Mouse (Mus musculus) hindbrain, postnatal 0 days (tissue): Measurements from ENCODE around the gene Serpina11. TPM values are rescaled to one million over a fixed set of nuclear protein-coding genes. Genes with fewer than 3 reads are reported as not detected.
"Not testable (repeated sequence)": the region's sequence is repeated elsewhere in the genome, so short reads cannot be mapped to it uniquely, and the experiment has no call there.

Source experiments
- ATAC-seq: fragments of 200-750 bp; cut with Nextera tagmentation; 2 replicates; pipeline ENCODE4 v1.8.0; 2017; ENCODE audit warnings: mild to moderate bottlenecking, moderate TSS enrichment, moderate library complexity
- DNase-seq: peaks from one replicate; pipeline ENCODE4 v3.0.0-alpha.2; 2015; ENCODE audit warnings: low spot score
- H3K27ac ChIP-seq: fragments of 300-500 bp; sonication (generic); 2 replicates; pipeline ENCODE4 v1.5.1; 2014; ENCODE audit warnings: mild to moderate bottlenecking
- H3K27me3 ChIP-seq: fragments of 300-500 bp; sonication (generic); 2 replicates; pipeline ENCODE4 v1.6.1; 2014; ENCODE audit warnings: low read length, mixed read lengths; ENCODE audit not compliant: insufficient read depth
- H3K36me3 ChIP-seq: fragments of 300-500 bp; sonication (generic); 2 replicates; pipeline ENCODE4 v1.6.1; 2014; ENCODE audit warnings: low read length, mixed read lengths; ENCODE audit not compliant: insufficient read depth
- H3K4me1 ChIP-seq: fragments of 300-500 bp; sonication (generic); 2 replicates; pipeline ENCODE4 v1.6.1; 2014; ENCODE audit warnings: antibody characterized with exemption, low read length, mixed read lengths; ENCODE audit not compliant: insufficient read depth
- H3K4me2 ChIP-seq: fragments of 300-500 bp; sonication (generic); 2 replicates; pipeline ENCODE4 v1.6.1; 2014; ENCODE audit warnings: low read depth, mild to moderate bottlenecking, low read length, moderate library complexity, mixed read lengths
- H3K4me3 ChIP-seq: fragments of 300-500 bp; sonication (generic); 2 replicates; pipeline ENCODE4 v1.5.1; 2014; ENCODE audit warnings: low read length
- H3K9ac ChIP-seq: fragments of 300-500 bp; sonication (generic); replicated peaks from 2 replicates; pipeline ENCODE4 v1.6.1; 2014; ENCODE audit warnings: mild to moderate bottlenecking, low read length, moderate library complexity, mixed read lengths
- H3K9me3 ChIP-seq: fragments of 300-500 bp; sonication (generic); 2 replicates; pipeline ENCODE4 v1.6.1; 2016; ENCODE audit warnings: low read length, mixed read lengths
- CTCF ChIP-seq: IDR thresholded peaks from 2 replicates; pipeline ENCODE4 v1.5.1; 2016; ENCODE audit warnings: antibody characterized with exemption, control low read depth, low read depth
- WGBS: fragments of 180-500 bp; shearing (Covaris S2); extraction: QIAGEN DNeasy Blood & Tissue Kit; methylation state at CpG from one replicate; pipeline ENCODE4 v1.1.7; 2014; 5-methylcytosine and 5-hydroxymethylcytosine counted together
- polyA plus RNA-seq: library from polyadenylated mRNA; unstranded; fragments of >200 nt; fragmentation: Nextera tagmentation; extraction: Ambion mirVana; gene quantifications from 2 replicates; pipeline ENCODE4 v1.2.1, GENCODE M21; 2015
- total RNA-seq: library from RNA; depleted of rRNA; stranded (reverse); fragments of >200 nt; gene quantifications from 2 replicates; pipeline ENCODE4 v1.2.3, GENCODE M21; 2014; rRNA removed

Serpina11 gene
- total and polyA plus RNA-seq, 2 experiments from 2014 or later: 0.13 TPM; not detected in 1

- no peak for TF ChIP-seq CTCF
- H3K4me1 ChIP-seq: no peaks in the 10 kb centered on the region
- no peaks in the 10 kb centered on the region for H3K27me3 ChIP-seq
- 100% methylated on average over 1 of the region's 1 CpGs for WGBS
- DNase-seq (no peak), ATAC-seq (no peak)
- no peak overlapping the region for H3K27ac ChIP-seq
- H3K36me3 ChIP-seq: no peaks in the 10 kb centered on the region
- H3K4me2 ChIP-seq: no peak overlapping the region
- H3K9ac ChIP-seq: no peak overlapping the region
- H3K4me3 ChIP-seq: no peak overlapping the region
- H3K9me3 ChIP-seq: no peaks in the 10 kb centered on the region
Measured at GRCm38 (mm10) chr12:103961716-103962115, 28.0 kb downstream of the Serpina11 start.

DNA sequence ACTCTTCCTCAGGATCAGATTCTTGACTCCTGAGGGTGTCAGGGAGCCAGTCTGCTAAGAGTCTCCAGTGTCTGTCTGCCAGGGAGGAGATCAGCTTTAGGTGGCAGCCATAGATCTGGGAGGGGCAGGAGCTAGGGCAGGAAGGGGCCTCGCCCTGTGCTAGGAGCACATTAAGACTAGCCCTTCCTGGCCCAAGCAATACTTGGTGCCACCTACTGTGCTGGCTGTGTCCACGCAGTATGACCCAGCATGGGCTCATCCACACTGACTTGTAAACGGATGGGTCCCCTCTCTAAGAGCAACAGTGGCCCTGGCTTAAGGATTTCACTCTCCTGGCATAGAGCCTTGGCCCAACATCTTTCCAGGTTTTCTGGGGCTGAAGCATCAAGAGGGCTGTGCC is 31.0 kb downstream of the Serpina11 start, which contains the start of gene Serpina1e:
Gene Serpina1e (minus strand): TSS at position 178 of the 400 bp plus-strand sequence.
- no peaks in the 10 kb centered on the region for H3K27me3 ChIP-seq
- H3K27ac ChIP-seq: no peak within 1 kb of the TSS
- H3K4me2 ChIP-seq: no peak within 1 kb of the TSS
- H3K36me3 ChIP-seq: no peaks in the 10 kb centered on the region
- WGBS: 78% methylated on average over 3 of the region's 3 CpGs
- no peak within 1 kb of the TSS for H3K9ac ChIP-seq
- no peak for DNase-seq
- no peak within 1 kb of the TSS for H3K4me3 ChIP-seq
- no peaks in the 10 kb centered on the region for H3K4me1 ChIP-seq
- no peak for TF ChIP-seq CTCF
- H3K9me3 ChIP-seq: no peaks in the 10 kb centered on the region
- ATAC-seq: no peak

- not testable (repeated sequence) for H3K27me3 ChIP-seq, ATAC-seq, H3K4me1 ChIP-seq, H3K9ac ChIP-seq, H3K27ac ChIP-seq, H3K4me2 ChIP-seq, H3K4me3 ChIP-seq, H3K36me3 ChIP-seq, DNase-seq, H3K9me3 ChIP-seq
- 100% methylated on average over 2 of the region's 2 CpGs for WGBS
Measured at GRCm38 (mm10) chr12:103956555-103956954, 33.2 kb downstream of the Serpina11 start.

DNA sequence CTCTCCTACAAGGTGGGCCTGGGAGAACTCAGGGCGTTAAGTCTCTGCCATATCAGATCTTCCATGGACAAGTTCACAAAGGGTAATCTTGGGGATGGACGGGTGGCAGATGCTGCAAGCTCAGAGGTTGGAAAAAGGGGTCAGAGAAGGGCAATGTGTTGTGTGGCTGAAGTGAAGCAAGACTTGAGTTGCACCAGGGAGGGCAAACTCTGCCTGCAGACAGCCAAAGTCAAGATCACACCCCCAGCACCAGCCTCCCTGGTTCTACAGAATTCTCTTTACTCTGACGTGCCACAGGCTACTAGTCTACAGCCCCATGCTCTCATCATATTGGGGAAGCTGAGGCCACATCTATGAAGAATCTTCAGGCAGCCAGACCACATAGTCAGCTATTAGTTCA is 36.8 kb downstream of the Serpina11 start:
- not testable (repeated sequence) for H3K4me2 ChIP-seq, H3K36me3 ChIP-seq, DNase-seq, H3K9me3 ChIP-seq, H3K4me3 ChIP-seq, H3K27ac ChIP-seq, ATAC-seq, H3K4me1 ChIP-seq, H3K9ac ChIP-seq, H3K27me3 ChIP-seq
- WGBS: 79% methylated on average over 3 of the region's 3 CpGs

DNA sequence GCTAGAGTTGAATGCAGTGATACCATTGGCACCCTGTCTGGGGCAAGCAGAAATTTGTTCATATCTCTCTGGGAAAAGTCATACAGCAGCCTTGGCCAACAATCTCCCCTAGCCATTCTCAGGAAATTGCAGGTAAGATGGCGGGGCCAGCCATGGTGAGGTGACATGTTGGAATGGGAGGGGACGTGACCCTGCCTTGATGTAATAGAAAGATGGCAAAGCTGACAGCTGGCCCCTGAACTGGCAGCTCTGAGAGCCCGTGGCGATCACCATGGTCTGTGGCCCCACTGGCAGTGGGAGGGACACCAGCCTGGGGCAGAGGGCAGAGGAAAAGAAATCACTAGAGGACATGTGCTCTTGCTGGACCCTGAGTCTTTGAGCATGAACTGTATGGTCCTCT is 43.5 kb downstream of the Serpina11 start:
- no peak for TF ChIP-seq CTCF
- 89% methylated on average over 4 of the region's 4 CpGs for whole genome bisulfite sequencing
- H3K9ac ChIP-seq: no peak overlapping the region

More for the DNA sequence above, 43.5 kb downstream of the Serpina11 start:
- no peaks in the 10 kb centered on the region for H3K4me1 ChIP-seq
- no peak for DNase-seq
- no peak overlapping the region for H3K27ac ChIP-seq
- no peak overlapping the region for H3K4me3 ChIP-seq
- no peaks in the 10 kb centered on the region for H3K9me3 ChIP-seq
- no peak overlapping the region for H3K4me2 ChIP-seq
- no peak for ATAC-seq
- H3K27me3 ChIP-seq: no peaks in the 10 kb centered on the region
- no peaks in the 10 kb centered on the region for H3K36me3 ChIP-seq

Other genes with a start within 250 kb of the Serpina11 start
- not detected in 2 replicates for gene Serpina1d, start 216.4 kb downstream of the Serpina11 start, total RNA-seq
- not detected in 2 replicates for gene Serpina1d, start 216.4 kb downstream of the Serpina11 start, polyA plus RNA-seq
- gene Serpina1b, start 159.6 kb downstream of the Serpina11 start, total RNA-seq: not detected in 2 replicates
- not detected in 2 replicates for gene Serpina1b, start 159.6 kb downstream of the Serpina11 start, polyA plus RNA-seq
- gene Serpina1a, start 126.4 kb downstream of the Serpina11 start, total RNA-seq: not detected in 2 replicates
- gene Serpina1a, start 126.4 kb downstream of the Serpina11 start, polyA plus RNA-seq: not detected in 2 replicates
- not detected in 2 replicates for gene Serpina1c, start 85.1 kb downstream of the Serpina11 start, total RNA-seq
- gene Serpina1c, start 85.1 kb downstream of the Serpina11 start, polyA plus RNA-seq: not detected in 2 replicates
- gene Serpina1e, start 31.0 kb downstream of the Serpina11 start, total RNA-seq: not detected in 2 replicates
- gene Serpina1e, start 31.0 kb downstream of the Serpina11 start, polyA plus RNA-seq: not detected in 2 replicates
- gene Serpina9, start 23.8 kb upstream of the Serpina11 start, total RNA-seq: not detected in 2 replicates
- gene Serpina9, start 23.8 kb upstream of the Serpina11 start, polyA plus RNA-seq: 0.38 and 0.43 TPM in 2 replicates
- gene Serpina12, start 54.5 kb upstream of the Serpina11 start, total RNA-seq: not detected in 2 replicates
- not detected in 2 replicates for gene Serpina12, start 54.5 kb upstream of the Serpina11 start, polyA plus RNA-seq
- 0.21 TPM in 1 of 2 replicates, not detected in the other for gene Serpina5, start 111.2 kb upstream of the Serpina11 start, total RNA-seq
- gene Serpina5, start 111.2 kb upstream of the Serpina11 start, polyA plus RNA-seq: not detected in 2 replicates
- gene Serpina3a, start 122.8 kb upstream of the Serpina11 start, total RNA-seq: not detected in 2 replicates
- not detected in 2 replicates for gene Serpina3a, start 122.8 kb upstream of the Serpina11 start, polyA plus RNA-seq
- not detected in 2 replicates for gene Serpina3b, start 138.0 kb upstream of the Serpina11 start, total RNA-seq
- gene Serpina3b, start 138.0 kb upstream of the Serpina11 start, polyA plus RNA-seq: not detected in 2 replicates
- gene Serpina3c, start 163.9 kb upstream of the Serpina11 start, total RNA-seq: not detected in 2 replicates
- 0.08 and 0.09 TPM in 2 replicates for gene Serpina3c, start 163.9 kb upstream of the Serpina11 start, polyA plus RNA-seq
- gene Serpina3f, start 224.6 kb upstream of the Serpina11 start, total RNA-seq: 0.43 TPM in 1 of 2 replicates, not detected in the other
- 0.09 TPM in 2 replicates for gene Serpina3f, start 224.6 kb upstream of the Serpina11 start, polyA plus RNA-seq
- 0.68 and 0.78 TPM in 2 replicates for gene Serpina3g, start 246.3 kb upstream of the Serpina11 start, total RNA-seq
- 1.1 and 1.7 TPM in 2 replicates for gene Serpina3g, start 246.3 kb upstream of the Serpina11 start, polyA plus RNA-seq